Mouse (Mus musculus): ENCODE measurements around the gene Tent5c.
"Not testable (repeated sequence)": the region's sequence is repeated elsewhere in the genome, so short reads cannot be mapped to it uniquely, and the experiment has no call there.

GRCm38 (mm10) chr3:100413586-100413985, 75.5 kb downstream of the Tent5c start:
- TF ChIP-seq CTCF, EP300 (IDR thresholded peaks at IDR 0.05; ENCODE audit: low read depth): not testable (repeated sequence)

All from liver, embryonic 14.5 days (tissue).